Mouse (Mus musculus): ENCODE measurements at regions not wholly inside any gene's neighbourhood (a gene's known extent, or its start where the extent isn't known, plus 50 kb on each side); places are given as distances from the start of the nearest gene placed in this dataset.

DNA sequence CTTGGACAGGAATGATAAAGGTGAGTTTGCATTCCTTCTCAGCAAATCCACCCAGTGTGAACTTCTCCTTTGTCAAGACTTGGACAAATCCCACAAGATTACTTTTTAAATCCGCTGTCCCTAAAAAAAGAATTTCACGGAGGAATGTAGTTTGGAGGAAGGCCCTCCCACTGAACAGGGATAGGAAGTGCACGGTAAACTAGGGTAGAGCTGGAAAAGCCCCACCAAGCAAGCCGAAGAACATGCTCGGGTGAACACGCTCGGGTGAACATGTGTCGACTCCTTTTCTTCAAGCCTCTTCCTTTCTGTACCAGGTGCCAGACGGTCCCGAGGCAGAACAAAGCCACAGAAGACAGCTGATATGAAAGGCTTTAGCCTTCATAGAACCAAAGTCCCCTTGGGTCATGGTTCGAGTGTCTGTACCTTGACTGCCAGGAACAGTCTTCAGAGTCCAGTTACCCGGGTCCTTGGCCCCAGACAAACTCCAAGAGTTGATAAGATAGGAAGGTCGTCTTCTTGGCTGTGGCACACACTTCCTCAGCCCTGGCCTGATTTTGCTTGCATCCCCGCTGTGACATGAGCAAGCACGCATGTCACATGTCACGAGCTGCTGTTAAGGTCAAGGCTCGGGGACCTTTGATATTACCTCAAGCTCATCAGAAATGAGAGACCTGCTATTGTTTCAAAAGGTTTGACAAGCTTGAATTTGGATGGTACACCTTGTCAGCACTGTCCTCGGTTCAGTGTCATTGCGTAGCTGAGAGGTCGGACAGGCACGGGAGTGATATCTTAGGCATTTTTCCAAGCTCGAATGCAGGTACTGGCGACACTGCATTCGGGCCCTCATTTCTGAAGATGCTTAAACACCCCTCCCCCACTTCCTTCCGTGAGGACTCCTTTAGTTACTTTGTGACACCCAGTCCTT, 51.5 kb upstream of the Ryk start:
- no peak for DNase-seq (ENCODE audit: low spot score in 2 of 2)

DNA sequence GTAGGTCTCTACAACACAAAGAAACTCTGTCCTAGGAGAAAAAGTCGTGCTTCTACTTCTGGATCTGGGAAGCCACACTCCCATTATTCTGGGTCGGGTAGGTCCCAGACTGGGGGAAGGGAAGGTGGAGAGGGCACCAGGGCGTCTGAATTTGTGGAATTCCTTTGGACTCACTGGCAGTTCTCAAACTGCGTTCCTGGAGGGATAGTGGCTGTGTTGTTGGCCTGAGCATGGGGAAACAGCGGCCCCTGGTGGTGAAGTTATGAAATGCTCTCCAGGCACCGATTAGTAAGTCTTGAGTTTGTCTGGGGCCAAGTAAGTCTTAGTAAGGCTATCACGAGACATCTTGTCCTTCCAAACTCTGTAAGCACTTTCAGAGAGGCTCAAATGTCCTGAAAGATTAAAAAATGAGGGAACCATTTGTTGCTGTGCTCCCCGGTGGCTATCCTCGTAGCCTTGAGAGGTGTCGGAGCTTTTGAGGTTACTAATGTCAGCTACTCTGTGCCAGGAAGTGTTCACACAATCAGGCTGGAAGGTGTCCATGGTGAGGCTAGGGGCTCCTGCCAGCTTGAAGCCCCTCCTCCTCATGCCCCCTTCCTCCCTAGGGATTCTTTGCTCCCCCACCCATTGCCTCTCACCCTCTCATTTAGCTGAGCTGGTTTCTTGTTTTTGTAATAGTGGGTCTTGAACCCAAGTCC, 50.2 kb upstream of the Ryk start:
- DNase-seq (ENCODE audit: low spot score in 2 of 2) = peak; percentile 47 to 73
